Mouse (Mus musculus) olfactory bulb, adult 2 months (tissue): Measurements from ENCODE around the gene Cdk9.

ENCODE experiments used
- CTCF ChIP-seq: fragments of 200-500 bp; IDR thresholded peaks from 2 replicates; pipeline ENCODE4 v1.5.1; 2012; ENCODE audit warnings: low read depth, mild to moderate bottlenecking, low read length, moderate library complexity; ENCODE audit not compliant: insufficient read depth
- POLR2A ChIP-seq: fragments of 200-500 bp; IDR thresholded peaks from 2 replicates; pipeline ENCODE4 v1.6.1; 2012; ENCODE audit warnings: mild to moderate bottlenecking, low read depth, low read length, moderate library complexity; ENCODE audit not compliant: insufficient read depth

DNA sequence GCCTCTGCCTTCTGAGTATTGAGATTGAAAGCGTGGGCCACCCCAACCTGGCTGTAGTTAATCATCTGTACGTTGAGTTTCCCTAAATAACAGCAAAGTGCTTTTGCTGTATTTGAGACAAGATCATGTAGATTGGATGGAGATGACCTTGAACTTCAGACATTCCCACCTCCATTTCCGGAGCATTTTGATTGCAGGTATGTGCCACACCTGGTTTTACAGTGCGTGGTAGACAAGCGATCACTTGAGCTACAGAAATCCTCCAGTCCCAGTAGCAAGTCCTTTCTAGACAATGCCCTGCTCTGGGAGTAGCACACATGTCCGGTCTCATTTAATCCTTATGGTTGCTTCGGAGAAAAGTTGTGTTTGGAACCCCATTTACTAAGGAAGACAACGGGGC, 9.8 kb downstream of the Cdk9 start:
- no peak for TF ChIP-seq POLR2A
- TF ChIP-seq CTCF, result no peak
